Mouse (Mus musculus): ENCODE measurements around the gene Hid1. TPM values are rescaled to one million over a fixed set of nuclear protein-coding genes. Genes with fewer than 3 reads are reported as not detected.
A peak's percentile ranks its signal among the peaks of the same experiment; 100 is the strongest.

Gene Hid1
- polyA plus RNA-seq (2015; fragmentation: Nextera tagmentation; extraction: Ambion mirVana) = 1.1 and 1.2 TPM in 2 replicates

DNA sequence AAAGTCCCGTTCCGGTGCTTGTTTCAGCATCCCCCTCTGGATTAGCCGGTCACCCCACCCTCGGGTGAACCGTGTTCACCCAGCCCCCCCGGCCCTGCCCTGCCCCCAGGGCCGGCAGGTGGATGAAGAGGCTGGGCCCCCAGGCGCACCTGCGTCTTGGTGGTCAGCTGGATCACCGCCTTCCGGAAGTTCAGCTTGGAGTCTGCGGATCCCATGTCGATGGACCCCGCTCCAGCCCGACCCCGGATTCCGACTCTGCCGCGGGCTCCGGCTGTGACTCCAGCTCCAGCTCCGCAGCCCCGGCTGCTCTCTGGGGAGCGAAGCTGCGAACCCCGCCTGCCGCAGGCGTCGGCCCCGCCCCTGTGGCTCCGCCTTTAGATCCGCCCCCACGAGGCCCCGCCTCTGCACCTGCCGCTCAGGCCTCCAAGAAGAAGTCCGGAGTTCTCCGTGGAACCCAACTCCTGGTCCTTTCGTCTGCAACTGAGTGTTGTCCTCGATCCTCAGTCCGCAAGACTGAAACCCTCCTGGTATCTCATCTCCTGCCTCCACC is at the start of gene Hid1:
Hid1 (minus strand) TSS at position 362 of the 550 bp plus-strand sequence.
- H3K27ac ChIP-seq (ENCODE audit: low read depth) = no peak within 1 kb of the TSS
- no peak for TF ChIP-seq EP300 (IDR thresholded peaks at IDR 0.05; ENCODE audit: low read depth)
- TF ChIP-seq CTCF (IDR thresholded peaks at IDR 0.05; ENCODE audit: low read depth) = no peak
- 2% methylated on average over 29 of the region's 39 CpGs for WGBS (ENCODE audit: insufficient replicate concordance)
- H3K27me3 ChIP-seq (ENCODE audit: insufficient read depth, low read length) = peaks cover 33% of the 10 kb centered on the region
- H3K4me3 ChIP-seq (ENCODE audit: low read depth, low read length) = peak within 1 kb of the TSS; percentile 45
- H3K9me3 ChIP-seq (ENCODE audit: low read length) = no peaks in the 10 kb centered on the region
- no peaks in the 10 kb centered on the region for H3K36me3 ChIP-seq (replicated peaks; ENCODE audit: insufficient read depth, low read length)
- H3K9ac ChIP-seq (replicated peaks) = peak within 1 kb of the TSS; percentile 21; the same call in 1 of the 2 replicates
- ATAC-seq = peak; percentile 70
- H3K4me2 ChIP-seq (ENCODE audit: low read depth, low read length) = peak within 1 kb of the TSS; percentile 83
- peak; percentile 84 for DNase-seq
- peaks cover 9% of the 10 kb centered on the region for H3K4me1 ChIP-seq (ENCODE audit: insufficient read depth)

DNA sequence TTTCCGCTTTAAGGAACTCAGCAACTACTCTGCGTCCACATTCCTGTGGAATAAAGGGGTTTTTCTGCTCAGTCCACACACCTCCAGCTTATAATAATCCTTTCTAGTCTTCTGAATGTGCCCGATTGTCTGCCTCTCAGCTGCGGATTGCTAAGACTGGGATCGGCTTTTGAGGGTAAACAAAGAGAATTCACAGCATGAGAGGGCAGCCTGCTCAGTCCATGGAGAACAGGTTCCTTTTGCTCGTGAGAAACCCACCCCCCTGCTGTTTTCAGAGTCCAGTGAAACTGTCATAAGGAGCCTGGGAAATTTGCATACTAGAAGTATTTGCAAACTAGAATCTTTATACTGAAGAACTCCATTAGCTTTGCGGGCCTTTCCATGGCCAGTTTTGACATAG is 42.0 kb upstream of the Hid1 start:
- Histone ChIP-seq H3K9me3 (ENCODE audit: low read length) (no peaks in the 10 kb centered on the region), H3K36me3 (replicated peaks; ENCODE audit: insufficient read depth, low read length) (peaks cover 15% of the 10 kb centered on the region), H3K4me1 (ENCODE audit: insufficient read depth) (peaks cover 20% of the 10 kb centered on the region), H3K27ac (ENCODE audit: low read depth) (no peak overlapping the region), H3K4me2 (ENCODE audit: low read depth, low read length) (no peak overlapping the region), H3K9ac (replicated peaks) (no peak overlapping the region), H3K4me3 (ENCODE audit: low read depth, low read length) (no peak overlapping the region), H3K27me3 (ENCODE audit: insufficient read depth, low read length) (no peaks in the 10 kb centered on the region)
- TF ChIP-seq CTCF (IDR thresholded peaks at IDR 0.05; ENCODE audit: low read depth) (no peak), EP300 (IDR thresholded peaks at IDR 0.05; ENCODE audit: low read depth) (no peak)
- DNase-seq (no peak), ATAC-seq (no peak)
- 86% methylated on average over 7 of the region's 7 CpGs for WGBS (ENCODE audit: insufficient replicate concordance)

DNA sequence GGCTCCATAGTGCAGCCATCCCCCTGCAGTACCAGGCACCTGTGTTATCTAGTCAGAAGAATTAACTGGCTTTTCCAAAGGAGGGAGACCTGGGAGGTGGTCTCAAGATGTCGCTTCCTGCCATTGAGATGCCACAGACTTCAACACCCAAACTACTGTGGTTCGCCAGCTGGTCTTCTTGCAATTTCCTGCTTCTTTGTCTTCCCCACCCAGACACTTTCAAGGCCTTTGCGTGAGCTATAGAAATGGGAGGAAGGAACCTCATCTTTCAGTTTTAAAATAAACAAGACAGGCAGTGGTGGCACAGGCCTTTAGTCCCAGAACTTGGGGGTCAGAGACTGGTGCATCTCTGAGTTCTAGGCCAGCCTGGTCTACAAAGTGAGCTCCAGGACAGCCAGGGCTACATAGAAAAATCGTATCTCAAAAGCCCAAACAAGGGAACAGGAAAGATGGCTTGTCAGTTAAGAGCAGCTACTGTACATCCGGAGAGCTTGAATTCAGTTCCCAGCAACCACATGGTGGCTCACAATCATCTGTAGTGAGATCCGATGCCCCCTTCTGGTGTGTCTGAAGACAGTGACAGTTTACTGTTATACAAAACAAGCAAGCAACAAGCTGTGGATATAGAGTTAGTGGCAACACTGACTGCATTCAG is 40.8 kb upstream of the Hid1 start:
- no peak for TF ChIP-seq EP300 (IDR thresholded peaks at IDR 0.05; ENCODE audit: low read depth)
- TF ChIP-seq CTCF (IDR thresholded peaks at IDR 0.05; ENCODE audit: low read depth) = no peak; the same call in 1 of the 2 replicates
- DNase-seq = no peak
- no peak overlapping the region for H3K4me3 ChIP-seq (ENCODE audit: low read depth, low read length)
- H3K27me3 ChIP-seq (ENCODE audit: insufficient read depth, low read length) = no peaks in the 10 kb centered on the region
- no peak for ATAC-seq
- H3K36me3 ChIP-seq (replicated peaks; ENCODE audit: insufficient read depth, low read length) = peaks cover 15% of the 10 kb centered on the region
- H3K9me3 ChIP-seq (ENCODE audit: low read length) = no peaks in the 10 kb centered on the region
- no peak overlapping the region for H3K9ac ChIP-seq (replicated peaks)
- WGBS (ENCODE audit: insufficient replicate concordance) = 55% methylated on average over 6 of the region's 6 CpGs
- H3K4me2 ChIP-seq (ENCODE audit: low read depth, low read length) = no peak overlapping the region
- peaks cover 25% of the 10 kb centered on the region for H3K4me1 ChIP-seq (ENCODE audit: insufficient read depth)
- peak overlapping the region; percentile 55 for H3K27ac ChIP-seq (ENCODE audit: low read depth)

GRCm38 (mm10) chr11:115406858-115407401 is 39.4 kb upstream of the Hid1 start:
- peaks cover 15% of the 10 kb centered on the region for H3K36me3 ChIP-seq (replicated peaks; ENCODE audit: insufficient read depth, low read length)

GRCm38 (mm10) chr11:115405723-115406122 is 38.2 kb upstream of the Hid1 start:
- peaks cover 8% of the 10 kb centered on the region for H3K36me3 ChIP-seq (replicated peaks; ENCODE audit: insufficient read depth, low read length)
- no peak overlapping the region for H3K4me3 ChIP-seq (ENCODE audit: low read depth, low read length)
- no peak overlapping the region for H3K4me2 ChIP-seq (ENCODE audit: low read depth, low read length)
- no peaks in the 10 kb centered on the region for H3K27me3 ChIP-seq (ENCODE audit: insufficient read depth, low read length)
- no peak overlapping the region for H3K27ac ChIP-seq (ENCODE audit: low read depth)
- WGBS (ENCODE audit: insufficient replicate concordance) = 89% methylated on average over 6 of the region's 6 CpGs
- TF ChIP-seq EP300 (IDR thresholded peaks at IDR 0.05; ENCODE audit: low read depth) = no peak
- no peak for ATAC-seq
- peaks cover 19% of the 10 kb centered on the region for H3K4me1 ChIP-seq (ENCODE audit: insufficient read depth)
- DNase-seq = no peak
- H3K9ac ChIP-seq (replicated peaks) = no peak overlapping the region
- H3K9me3 ChIP-seq (ENCODE audit: low read length) = no peaks in the 10 kb centered on the region

More at GRCm38 (mm10) chr11:115406858-115407401, 39.4 kb upstream of the Hid1 start:
- 81% methylated on average over 17 of the region's 17 CpGs for WGBS (ENCODE audit: insufficient replicate concordance)
- ATAC-seq (no peak), DNase-seq (no peak)
- no peak overlapping the region for H3K27ac ChIP-seq (ENCODE audit: low read depth)
- TF ChIP-seq EP300 (IDR thresholded peaks at IDR 0.05; ENCODE audit: low read depth) = no peak
- TF ChIP-seq CTCF (IDR thresholded peaks at IDR 0.05; ENCODE audit: low read depth) = no peak
- no peaks in the 10 kb centered on the region for H3K9me3 ChIP-seq (ENCODE audit: low read length)
- no peak overlapping the region for H3K4me2 ChIP-seq (ENCODE audit: low read depth, low read length)
- H3K9ac ChIP-seq (replicated peaks) = no peak overlapping the region
- H3K4me3 ChIP-seq (ENCODE audit: low read depth, low read length) = no peak overlapping the region
- H3K4me1 ChIP-seq (ENCODE audit: insufficient read depth) = peaks cover 25% of the 10 kb centered on the region
- H3K27me3 ChIP-seq (ENCODE audit: insufficient read depth, low read length) = no peaks in the 10 kb centered on the region

DNA sequence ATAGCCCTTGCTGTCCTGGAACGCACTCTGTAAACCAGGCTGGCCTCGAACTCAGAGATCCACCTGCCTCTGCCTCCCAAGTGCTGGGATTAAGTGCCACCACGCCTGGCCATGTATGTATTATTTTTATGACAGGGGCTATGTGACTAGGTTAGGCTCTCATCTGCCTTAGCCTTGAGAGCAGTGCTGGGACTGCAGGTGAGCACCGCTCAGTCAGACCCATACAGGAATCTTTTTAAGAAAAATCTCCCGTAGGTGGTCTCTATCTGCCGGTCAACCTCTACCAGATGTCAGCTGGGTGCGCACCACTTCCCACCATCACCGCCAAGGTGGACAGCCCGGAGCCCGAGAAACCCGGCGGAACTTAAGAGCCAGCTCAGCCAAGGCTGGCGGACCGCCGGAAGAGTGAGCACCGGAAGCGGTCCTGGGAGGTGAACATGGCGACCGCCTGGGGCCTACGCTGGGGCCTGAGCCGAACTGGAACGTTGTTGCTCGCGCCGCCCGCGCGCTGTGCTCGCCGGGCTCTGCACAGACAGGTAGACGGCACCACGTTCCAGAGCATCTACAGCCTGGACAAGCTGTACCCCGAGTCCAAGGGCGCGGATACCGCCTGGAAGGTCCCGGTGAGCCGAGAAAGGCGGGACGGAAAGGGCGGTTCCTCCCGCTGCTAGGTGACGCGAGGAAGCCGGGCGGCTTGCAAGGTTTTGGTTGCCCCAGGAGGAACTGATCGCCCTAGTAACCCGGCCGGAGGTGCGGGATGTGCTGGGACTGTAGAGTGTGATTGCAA is 36.0 kb upstream of the Hid1 start, which contains the start of gene Mrpl58:
Mrpl58 (plus strand) TSS at position 415 of the 787 bp plus-strand sequence.
- peak within 1 kb of the TSS; percentile 94 for H3K4me2 ChIP-seq (ENCODE audit: low read depth, low read length)
- DNase-seq (peak; percentile 87), ATAC-seq (peak; percentile 94)
- H3K27ac ChIP-seq (ENCODE audit: low read depth) = peak within 1 kb of the TSS; percentile 92
- peak within 1 kb of the TSS; percentile 97 for H3K4me3 ChIP-seq (ENCODE audit: low read depth, low read length)
- H3K4me1 ChIP-seq (ENCODE audit: insufficient read depth) = peaks cover 19% of the 10 kb centered on the region
- TF ChIP-seq CTCF (IDR thresholded peaks at IDR 0.05; ENCODE audit: low read depth) (no peak), EP300 (IDR thresholded peaks at IDR 0.05; ENCODE audit: low read depth) (peak; percentile 45; the same call in 1 of the 2 replicates)
- peak within 1 kb of the TSS; percentile 91 for H3K9ac ChIP-seq (replicated peaks)
- no peaks in the 10 kb centered on the region for H3K27me3 ChIP-seq (ENCODE audit: insufficient read depth, low read length)
- WGBS (ENCODE audit: insufficient replicate concordance) = 4% methylated on average over 50 of the region's 50 CpGs
- H3K36me3 ChIP-seq (replicated peaks; ENCODE audit: insufficient read depth, low read length) = no peaks in the 10 kb centered on the region
- no peaks in the 10 kb centered on the region for H3K9me3 ChIP-seq (ENCODE audit: low read length)

Data from liver, postnatal 0 days (tissue).